14 mouse cellular contexts compared by ENCODE assay signal in the genomic region with DNA sequence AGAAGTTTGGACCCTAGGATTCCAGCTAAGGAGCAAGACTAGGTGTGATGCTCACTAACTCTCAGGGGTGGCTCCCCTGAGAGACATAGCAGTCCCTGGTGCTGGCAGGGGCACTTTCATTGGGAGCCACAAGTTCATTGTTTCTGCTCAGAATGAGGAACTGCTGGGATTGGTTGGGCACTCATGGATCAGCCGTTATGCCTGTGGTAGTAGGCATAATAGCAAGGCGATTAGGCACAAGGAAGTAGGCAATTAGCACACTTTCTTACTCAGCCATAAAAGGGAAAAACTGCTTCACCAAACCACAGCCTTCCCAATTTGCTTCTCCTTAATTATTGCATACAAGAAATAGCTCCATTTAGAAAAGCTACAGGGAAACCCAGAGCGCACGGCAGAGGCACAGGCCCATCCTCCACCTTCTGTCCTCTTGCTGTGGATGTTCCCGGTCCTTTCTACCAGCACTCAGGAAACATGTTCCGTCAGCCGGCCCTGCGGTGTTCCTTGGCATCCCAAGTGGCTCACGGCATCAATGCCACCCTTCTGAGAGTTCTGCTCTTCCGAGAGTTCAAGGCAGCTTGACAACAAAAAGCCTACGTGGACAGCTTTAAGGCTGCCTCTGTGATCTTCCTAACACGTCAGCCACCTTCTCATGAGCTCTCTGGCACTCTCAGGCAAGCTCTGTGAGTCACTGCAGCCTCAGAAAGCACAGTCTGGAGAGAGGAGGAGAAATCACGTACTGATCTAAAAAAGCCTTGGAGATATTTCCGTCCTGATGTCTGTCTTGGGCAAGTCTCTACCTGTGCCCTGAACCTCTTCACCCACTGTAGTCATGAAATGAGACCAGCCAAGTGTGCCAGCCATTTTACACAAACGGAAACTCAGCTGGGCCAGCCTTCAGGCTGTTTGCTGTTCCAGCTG. TPM values are rescaled to one million over a fixed set of nuclear protein-coding genes. Genes with fewer than 3 reads are reported as not detected.
DNase-seq lines count a peak whose midpoint lies in the region; ATAC-seq and TF ChIP-seq lines count a peak whose summit lies in the region.
"Had no signal": no experiment of that assay in that cellular context is flagged by ENCODE, and none has a peak within 500 bp of the region (broad histone marks: within the 10 kb centered on the region; RNA-seq: fewer than 3 reads in every experiment).

No protein-coding gene starts in this region.

- no peaks in the 10 kb centered on the region for H3K9me3 ChIP-seq in CH12.LX (replicated peaks; ENCODE audit: low read length)
- H3K9me3 ChIP-seq in forebrain, embryonic 12.5 days, result no peaks in the 10 kb centered on the region

- peak overlapping the region; percentile 81 for H3K27ac ChIP-seq in layer of hippocampus, adult 2 months
- no peak overlapping the region for H3K27ac ChIP-seq in CH12.LX (ENCODE audit: insufficient read depth, low read depth)
- H3K27ac ChIP-seq in forebrain, embryonic 12.5 days, result peak overlapping the region; percentile 59; the same call in 1 of the 2 replicates

- peak in 1 of 2 experiments; percentile 58 for DNase-seq in layer of hippocampus, adult 2 months (ENCODE audit: low spot score in 2 of 2)
- no peak for DNase-seq in layer of hippocampus, adult 9-10 months (ENCODE audit: low spot score)
- DNase-seq in CH12.LX (ENCODE audit: extremely low read depth) (peak; percentile 50), MN1 (ENCODE audit: low spot score) (no peak)
- DNase-seq in cerebellum, postnatal 25 days, result no peak
- DNase-seq: lung, postnatal 4 days had no signal

- H3K4me3 ChIP-seq in layer of hippocampus, adult 2 months, result no peak overlapping the region; the same call in 1 of the 2 replicates
- H3K4me3 ChIP-seq in CH12.LX (replicated peaks in 1 of 3; ENCODE audit: low read depth in 2 of 3, low read length in 2 of 3, poor library complexity in 1 of 3), result no peak overlapping the region
- H3K4me3 ChIP-seq in forebrain, embryonic 12.5 days (replicated peaks), result no peak overlapping the region
- H3K4me3 ChIP-seq: erythroblast, embryonic 14.5 days had no signal

- TF ChIP-seq RAD21 in CH12.LX (IDR thresholded peaks at IDR 0.05; ENCODE audit: low read depth, low read length), result no peak

- no peak overlapping the region for H3K4me2 ChIP-seq in CH12.LX (ENCODE audit: insufficient read depth, low read depth, poor library complexity, severe bottlenecking)
- H3K4me2 ChIP-seq in forebrain, embryonic 12.5 days, result no peak overlapping the region

- TF ChIP-seq EP300 in CH12.LX (IDR thresholded peaks at IDR 0.05; ENCODE audit: low read length), result no peak

- no peaks in the 10 kb centered on the region for H3K79me2 ChIP-seq in CH12.LX (replicated peaks; ENCODE audit: control insufficient read depth, extremely low read depth, insufficient read depth, poor library complexity, severe bottlenecking)

- peaks cover 61% of the 10 kb centered on the region for H3K27me3 ChIP-seq in CH12.LX (replicated peaks)
- peaks cover 27% of the 10 kb centered on the region for H3K27me3 ChIP-seq in forebrain, embryonic 12.5 days

- in situ Hi-C loops in CH12.LX (cut with MboI; ENCODE audit: low pct_ligation_motif_present, low pct_unique_long_range_greater_than_20kb, low sequenced_read_pairs), result no loop called here

- no peak overlapping the region for H3K9ac ChIP-seq in CH12.LX (ENCODE audit: insufficient read depth, low read depth)
- no peak overlapping the region for H3K9ac ChIP-seq in forebrain, embryonic 12.5 days

- H3K4me1 ChIP-seq in CH12.LX (ENCODE audit: control insufficient read depth in 1 of 2, insufficient read depth in 2 of 2), result peaks cover 9 to 30% of the 10 kb centered on the region in 2 experiments
- peaks cover 25% of the 10 kb centered on the region for H3K4me1 ChIP-seq in forebrain, embryonic 12.5 days

- TF ChIP-seq CTCF in layer of hippocampus, adult 2 months (conservative IDR thresholded peaks at IDR 0.05), result no peak
- no peak for TF ChIP-seq CTCF in CH12.LX (conservative IDR thresholded peaks at IDR 0.05 in 1 of 2, IDR thresholded peaks at IDR 0.05 in 1 of 2; ENCODE audit: low read depth in 2 of 2, low read length in 2 of 2)

- H3K36me3 ChIP-seq in CH12.LX (replicated peaks in 1 of 2; ENCODE audit: control insufficient read depth in 1 of 2, insufficient read depth in 1 of 2, low read length in 1 of 2), result no peaks in the 10 kb centered on the region
- no peaks in the 10 kb centered on the region for H3K36me3 ChIP-seq in forebrain, embryonic 12.5 days (replicated peaks)
- H3K36me3 ChIP-seq: G1E had no signal

- no peak for ATAC-seq in forebrain, embryonic 12.5 days (ENCODE audit: low FRiP score)
- ATAC-seq in megakaryocyte progenitor cell, adult 5-6 weeks (replicated peaks; ENCODE audit: poor library complexity), result peak; percentile 45
- ATAC-seq in CD4-positive, CD25-positive, alpha-beta regulatory T cell, adult 4 months, result no peak

- dilution Hi-C loops in CH12.LX (cut with MboI; ENCODE audit: extremely low pct_ligation_motif_present, extremely low pct_unique_long_range_greater_than_20kb, low sequenced_read_pairs), result no loop called here

- TF ChIP-seq POLR2A in CH12.LX (IDR thresholded peaks at IDR 0.05; ENCODE audit: low read depth, low read length), result no peak

- 61% methylated on average over 15 of the region's 15 CpGs for WGBS in forebrain, embryonic 12.5 days

TF ChIP-seq in CH12.LX, 34 proteins besides CTCF, POLR2A, EP300 and RAD21 (continues in another document):
- TF ChIP-seq ZNF384 (IDR thresholded peaks at IDR 0.05; ENCODE audit: low read depth, low read length), result no peak
- TF ChIP-seq PAX5 (IDR thresholded peaks at IDR 0.05; ENCODE audit: low read length), result no peak
- TF ChIP-seq JUND (conservative IDR thresholded peaks at IDR 0.05; ENCODE audit: low read depth, low read length), result no peak
- no peak for TF ChIP-seq ZC3H11A (IDR thresholded peaks at IDR 0.05; ENCODE audit: low read depth, low read length)
- no peak for TF ChIP-seq MAFK (IDR thresholded peaks at IDR 0.05; ENCODE audit: insufficient replicate concordance, low read length)
- no peak; the same call in 1 of the 2 replicates for TF ChIP-seq CHD1 (IDR thresholded peaks at IDR 0.05; ENCODE audit: low read depth, low read length)
- TF ChIP-seq NRF1 (IDR thresholded peaks at IDR 0.05; ENCODE audit: low read depth, low read length), result no peak
- TF ChIP-seq CHD2 (IDR thresholded peaks at IDR 0.05; ENCODE audit: low read length), result no peak
- TF ChIP-seq SIN3A (IDR thresholded peaks at IDR 0.05; ENCODE audit: low read length), result no peak
- TF ChIP-seq BHLHE40 (IDR thresholded peaks at IDR 0.05; ENCODE audit: low read depth, low read length), result peak; percentile 57
- peak; percentile 24; the same call in 1 of the 2 replicates for TF ChIP-seq ELF1 (IDR thresholded peaks at IDR 0.05; ENCODE audit: low read depth, low read length)
- no peak for TF ChIP-seq KAT2A (IDR thresholded peaks at IDR 0.05; ENCODE audit: insufficient replicate concordance, low read length)
- no peak for TF ChIP-seq MAZ (IDR thresholded peaks at IDR 0.05; ENCODE audit: low read depth, low read length)

RNA-seq across cellular contexts. Expression of gene Slc34a1, which starts 6.2 kb away (rescaled TPM):
- total RNA-seq in layer of hippocampus, adult 2 months (2021), result under 1 TPM in 1 of 2 experiments, not detected in 1; 0.15 TPM
- not detected in 2 replicates for total RNA-seq in CH12.LX (2012; rRNA removed)
- not detected in 2 replicates for total RNA-seq in CH12.LX (2014; rRNA removed)
- not detected in 2 replicates for polyA plus RNA-seq in CH12.LX (2012; ENCODE audit: insufficient read length, low read depth)
- not detected in 2 replicates for polyA plus RNA-seq in forebrain, embryonic 12.5 days (2016; fragmentation: Nextera tagmentation; extraction: Ambion mirVana)
- 0.12 and 0.95 TPM in 2 replicates for total RNA-seq in megakaryocyte progenitor cell, adult 5-6 weeks (2015)
- 0.08 and 1.1 TPM in 2 replicates for total RNA-seq in megakaryocyte progenitor cell, adult 5-6 weeks (2017)
- polyA plus RNA-seq in CD4-positive, CD25-positive, alpha-beta regulatory T cell, adult 4 months (2017; shearing (Covaris generic)), result not detected
- total RNA-seq: layer of hippocampus, postnatal 36 days had no signal
- polyA plus RNA-seq: erythroblast, embryonic 14.5 days; G1E; heart, postnatal 0 days had no signal

RNA-seq across cellular contexts. Expression of gene Pfn3, which starts 10.8 kb away (rescaled TPM):
- total RNA-seq in layer of hippocampus, adult 2 months (2021), result not detected
- total RNA-seq in CH12.LX (2012; rRNA removed) (not detected in 2 replicates), CH12.LX (2014; rRNA removed) (not detected in 2 replicates)
- polyA plus RNA-seq in CH12.LX (2012; ENCODE audit: insufficient read length, low read depth), result not detected in 2 replicates
- not detected in 2 replicates for polyA plus RNA-seq in forebrain, embryonic 12.5 days (2016; fragmentation: Nextera tagmentation; extraction: Ambion mirVana)
- total RNA-seq in megakaryocyte progenitor cell, adult 5-6 weeks (2015), result not detected in 2 replicates
- not detected in 2 replicates for total RNA-seq in megakaryocyte progenitor cell, adult 5-6 weeks (2017)
- not detected for polyA plus RNA-seq in CD4-positive, CD25-positive, alpha-beta regulatory T cell, adult 4 months (2017; shearing (Covaris generic))
- total RNA-seq: G1E; layer of hippocampus, postnatal 36 days had no signal
- polyA plus RNA-seq: erythroblast, embryonic 14.5 days; G1E; heart, postnatal 0 days; small intestine, adult 2 months had no signal

RNA-seq across cellular contexts. Expression of gene F12, which starts 22.4 kb away (rescaled TPM):
- total RNA-seq in layer of hippocampus, adult 2 months (2021), result under 1 TPM; 0.44 to 0.93 TPM
- total RNA-seq in CH12.LX (2012; rRNA removed), result not detected in 2 replicates
- not detected in 2 replicates for total RNA-seq in CH12.LX (2014; rRNA removed)
- polyA plus RNA-seq in CH12.LX (2012; ENCODE audit: insufficient read length, low read depth), result not detected in 2 replicates
- polyA plus RNA-seq in forebrain, embryonic 12.5 days (2016; fragmentation: Nextera tagmentation; extraction: Ambion mirVana), result not detected in 2 replicates
- total RNA-seq in megakaryocyte progenitor cell, adult 5-6 weeks (2015), result not detected in 2 replicates
- total RNA-seq in megakaryocyte progenitor cell, adult 5-6 weeks (2017), result not detected in 2 replicates
- not detected for polyA plus RNA-seq in CD4-positive, CD25-positive, alpha-beta regulatory T cell, adult 4 months (2017; shearing (Covaris generic))
- polyA plus RNA-seq: G1E; heart, postnatal 0 days had no signal

RNA-seq across cellular contexts. Expression of gene Rgs14, which starts 34.7 kb away (rescaled TPM):
- 100 to 1,000 TPM; 113 to 119 TPM for total RNA-seq in layer of hippocampus, adult 2 months (2021)
- 7.4 and 8.0 TPM in 2 replicates for total RNA-seq in CH12.LX (2012; rRNA removed)
- total RNA-seq in CH12.LX (2014; rRNA removed), result 6.3 and 7.4 TPM in 2 replicates
- polyA plus RNA-seq in CH12.LX (2012; ENCODE audit: insufficient read length, low read depth), result 6.5 and 7.6 TPM in 2 replicates
- 0.64 TPM in 1 of 2 replicates, not detected in the other for polyA plus RNA-seq in forebrain, embryonic 12.5 days (2016; fragmentation: Nextera tagmentation; extraction: Ambion mirVana)
- total RNA-seq in megakaryocyte progenitor cell, adult 5-6 weeks (2015), result 11.5 and 12.6 TPM in 2 replicates
- total RNA-seq in megakaryocyte progenitor cell, adult 5-6 weeks (2017), result 9.7 and 17.4 TPM in 2 replicates
- polyA plus RNA-seq in CD4-positive, CD25-positive, alpha-beta regulatory T cell, adult 4 months (2017; shearing (Covaris generic)), result 10 to 100 TPM; 71.0 to 88.5 TPM
- polyA plus RNA-seq: erythroblast, embryonic 14.5 days had no signal

RNA-seq across cellular contexts. Expression of gene Grk6, which starts 40.7 kb away (rescaled TPM):
- 10 to 100 TPM; 64.8 to 65.8 TPM for total RNA-seq in layer of hippocampus, adult 2 months (2021)
- total RNA-seq in CH12.LX (2012; rRNA removed) (60.1 and 69.9 TPM in 2 replicates), CH12.LX (2014; rRNA removed) (59.0 and 65.0 TPM in 2 replicates)
- 71.0 and 72.8 TPM in 2 replicates for polyA plus RNA-seq in CH12.LX (2012; ENCODE audit: insufficient read length, low read depth)
- 54.2 and 58.1 TPM in 2 replicates for polyA plus RNA-seq in forebrain, embryonic 12.5 days (2016; fragmentation: Nextera tagmentation; extraction: Ambion mirVana)
- 51.7 and 52.6 TPM in 2 replicates for total RNA-seq in megakaryocyte progenitor cell, adult 5-6 weeks (2015)
- 81.7 and 88.6 TPM in 2 replicates for total RNA-seq in megakaryocyte progenitor cell, adult 5-6 weeks (2017)
- 10 to 100 TPM; 26.4 to 36.7 TPM for polyA plus RNA-seq in CD4-positive, CD25-positive, alpha-beta regulatory T cell, adult 4 months (2017; shearing (Covaris generic))
